Mouse (Mus musculus) left cerebral cortex, postnatal 4 days (tissue): ENCODE measurements around the gene Rps6ka2. TPM values are rescaled to one million over a fixed set of nuclear protein-coding genes. Genes with fewer than 3 reads are reported as not detected.
"Not testable (repeated sequence)": the region's sequence is repeated elsewhere in the genome, so short reads cannot be mapped to it uniquely, and the experiment has no call there.

ENCODE experiments used
- DNase-seq: peaks from one replicate; pipeline ENCODE4 v3.0.0-alpha.2; 2022
- intact Hi-C: fragments of 180-260 bp; cut with DNase I; formaldehyde crosslinking; loops from one replicate; pipeline ENCODE4 v1.15.1; 2025
- total RNA-seq, 2 experiments: library from RNA; stranded (reverse); gene quantifications; 2 replicates each; pipeline ENCODE4 v1.2.3; 2021

Gene Rps6ka2
- total RNA-seq, 2 experiments from 2014 or later: 36.7 to 38.5 TPM

DNA sequence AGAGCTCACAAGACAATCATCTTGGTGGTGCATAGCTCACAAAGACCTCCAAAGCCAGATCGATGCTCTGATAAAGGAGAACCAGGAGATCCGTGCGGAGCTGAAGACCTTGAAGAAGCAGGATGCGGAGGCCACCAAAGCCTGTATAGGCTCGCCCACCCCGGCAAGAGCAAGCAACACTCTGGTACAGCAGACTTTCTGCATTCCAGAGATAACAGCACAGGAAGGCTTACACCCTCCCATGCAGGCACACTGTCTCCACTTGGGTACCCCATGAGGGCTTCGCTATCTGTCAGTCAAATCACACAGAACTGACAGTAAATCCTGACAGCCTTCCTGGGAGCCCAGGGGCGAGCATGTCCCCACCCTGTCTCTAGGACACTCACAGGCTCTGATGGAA lies 156.5 kb downstream of the Rps6ka2 start:
- DNase-seq, intact Hi-C loops: not testable (repeated sequence)

DNA sequence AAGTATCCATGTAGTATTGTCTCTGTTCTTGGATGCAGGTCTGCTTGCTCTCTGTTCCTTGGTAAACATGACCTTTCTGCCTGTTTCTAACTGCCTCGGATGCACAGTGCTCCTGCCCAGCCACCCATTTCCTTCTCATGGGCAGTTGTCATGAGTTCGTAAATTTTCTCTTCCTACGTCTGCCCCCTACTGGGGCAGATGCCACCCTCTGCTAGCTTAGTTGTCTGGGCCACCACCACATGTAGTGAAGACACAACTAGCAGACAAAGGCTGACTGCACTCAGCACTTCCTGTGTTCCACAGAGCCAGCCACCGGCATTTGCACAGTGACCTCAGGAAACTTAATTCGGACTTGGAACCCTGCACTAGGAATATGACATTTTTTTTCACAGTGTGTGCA lies 162.8 kb downstream of the Rps6ka2 start:
- DNase-seq, intact Hi-C loops: not testable (repeated sequence)

DNA sequence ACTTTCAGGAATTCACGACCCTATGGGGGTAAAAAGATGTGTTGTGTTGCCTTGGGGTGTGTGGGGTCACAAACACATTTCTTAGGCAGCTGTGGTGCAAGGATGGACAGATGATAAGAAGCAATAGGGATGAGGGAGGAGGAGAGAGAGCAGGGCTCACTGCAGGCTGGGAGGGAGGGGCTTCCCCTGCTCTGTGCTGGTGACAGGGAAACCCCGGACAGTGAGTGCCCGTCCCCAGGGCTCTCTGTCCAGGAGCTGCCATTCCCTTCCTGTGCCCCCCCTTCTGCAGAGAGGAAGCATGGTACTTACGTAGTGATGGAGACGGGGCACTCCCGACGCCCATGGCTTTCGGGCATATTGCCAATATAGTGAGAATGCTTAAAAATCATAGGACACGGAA lies 167.5 kb downstream of the Rps6ka2 start:
- intact Hi-C loops, DNase-seq: not testable (repeated sequence)

DNA sequence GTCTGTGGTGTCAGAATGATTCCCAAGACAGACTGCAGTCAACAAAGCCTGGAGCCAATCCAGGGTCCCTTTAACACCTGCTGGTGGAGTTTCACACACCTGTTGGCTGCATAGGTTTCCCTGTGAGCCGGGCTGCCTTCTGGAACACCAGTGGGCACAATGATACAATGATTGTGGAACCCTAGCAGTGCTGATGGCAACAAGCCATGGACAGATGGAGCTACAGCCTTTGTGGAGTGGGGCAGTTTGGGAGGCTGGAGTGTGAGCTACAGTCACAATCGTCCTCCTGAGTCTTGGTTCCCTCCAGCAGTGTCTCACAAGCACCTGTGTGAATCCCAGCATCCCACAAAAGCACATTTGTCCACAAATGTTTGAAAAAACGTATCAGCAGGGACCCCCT lies 178.8 kb downstream of the Rps6ka2 start:
- peak; percentile 49 for DNase-seq
- intact Hi-C loops: not testable (repeated sequence)

DNA sequence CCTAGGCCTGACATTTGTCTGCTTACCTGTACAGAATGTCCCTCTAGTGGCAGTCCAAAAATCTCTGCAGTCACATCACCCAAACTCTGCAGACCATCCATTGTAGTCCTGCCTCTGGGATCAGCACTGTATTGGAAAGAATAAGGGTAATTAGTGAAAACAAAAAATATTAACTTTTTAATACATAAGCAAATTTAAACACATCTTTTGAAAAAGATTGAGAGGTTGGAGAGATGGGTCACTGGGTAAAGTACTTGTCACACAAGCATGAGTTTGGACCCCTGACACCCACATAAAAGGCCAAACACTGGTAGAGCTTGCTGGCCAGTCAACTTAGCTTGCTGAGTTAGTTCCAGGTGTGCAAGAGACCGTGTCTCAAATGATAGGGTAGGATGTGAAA lies 182.7 kb downstream of the Rps6ka2 start, which contains the start of gene Ttll2:
Gene Ttll2 (minus strand): TSS at position 101 of the 400 bp plus-strand sequence.
- intact Hi-C loops, DNase-seq: not testable (repeated sequence)

Other genes starting within 250 kb of the Rps6ka2 start
- gene Rsph3b, start 221.4 kb upstream of the Rps6ka2 start, total RNA-seq: 10 to 100 TPM; 31.2 to 32.9 TPM
- 10 to 100 TPM; 20.9 to 21.3 TPM for gene Tagap1, start 209.0 kb upstream of the Rps6ka2 start, total RNA-seq
- gene Rnaset2b, start 199.5 kb upstream of the Rps6ka2 start, total RNA-seq: 10 to 100 TPM; 28.6 to 34.9 TPM
- under 1 TPM in 1 of 2 experiments, not detected in 1; 0.32 TPM for gene Gm49721, start 191.2 kb upstream of the Rps6ka2 start, total RNA-seq
- 1 to 10 TPM in 1 of 2 experiments, not detected in 1; 1.1 TPM for gene Gm1604a, start 144.5 kb upstream of the Rps6ka2 start, total RNA-seq
- not detected for gene Tcp10a, start 154.5 kb downstream of the Rps6ka2 start, total RNA-seq
- gene Ttll2, start 182.6 kb downstream of the Rps6ka2 start, total RNA-seq: under 1 TPM in 1 of 2 experiments, not detected in 1; 0.28 TPM
- not detected for gene Gm49630, start 201.9 kb downstream of the Rps6ka2 start, total RNA-seq
- gene Unc93a2, start 215.3 kb downstream of the Rps6ka2 start, total RNA-seq: under 1 TPM in 1 of 2 experiments, not detected in 1; 0.24 TPM